Mouse (Mus musculus): Measurements from ENCODE around the gene Lrrd1.
A peak's percentile ranks its signal among the peaks of the same experiment; 100 is the strongest.
"Not testable (repeated sequence)": the region's sequence is repeated elsewhere in the genome, so short reads cannot be mapped to it uniquely, and the experiment has no call there.

Gene Lrrd1

GRCm38 (mm10) chr5:3845026-3845425 is at the start of gene Lrrd1:
Lrrd1 (plus strand) TSS chr5:3845173.
- DNase-seq (ENCODE audit: low spot score): peak; percentile 49

DNA sequence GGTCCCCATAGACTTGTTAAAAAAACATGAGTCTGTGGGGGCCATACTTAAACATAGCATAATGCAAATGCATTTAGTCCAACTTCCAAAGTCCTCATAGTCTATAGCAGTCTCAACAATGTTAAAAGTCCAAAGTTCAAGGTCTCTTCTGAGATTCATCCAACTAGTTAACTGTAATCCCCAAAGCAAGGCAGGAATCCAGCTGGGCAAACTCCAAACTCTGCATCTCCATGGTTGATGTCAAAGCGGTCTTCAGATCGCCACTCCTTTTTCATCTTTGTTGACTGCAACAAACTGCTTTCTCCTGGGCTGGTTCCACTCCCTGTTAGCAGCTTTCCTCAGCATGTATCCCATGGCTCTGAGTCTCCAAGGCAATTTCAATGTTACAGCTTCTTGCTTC is 47.9 kb upstream of the Lrrd1 start:
- DNase-seq (ENCODE audit: low spot score): not testable (repeated sequence)

- not testable (repeated sequence) for DNase-seq (ENCODE audit: low spot score)
Observed at GRCm38 (mm10) chr5:3798656-3799055, 46.3 kb upstream of the Lrrd1 start.

DNA sequence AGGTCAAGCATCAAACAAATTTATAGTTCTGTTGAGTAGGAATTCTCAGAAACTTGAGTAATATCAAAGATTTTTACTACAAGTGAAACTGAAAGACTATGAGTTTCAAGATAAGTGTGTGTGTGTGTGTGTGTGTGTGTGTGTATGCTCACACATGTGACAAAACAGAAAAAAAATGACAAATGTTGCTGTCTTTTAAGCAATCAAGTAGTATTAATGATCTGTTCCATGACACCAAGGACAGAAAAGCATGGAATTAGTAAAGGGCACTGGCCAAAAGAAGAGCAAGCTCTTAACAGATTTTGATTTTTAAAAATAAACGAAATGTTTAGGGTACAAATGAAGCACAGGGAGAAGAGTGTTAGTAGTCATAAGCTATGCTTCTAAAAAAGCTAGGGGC is 44.9 kb upstream of the Lrrd1 start:
- DNase-seq (ENCODE audit: low spot score): no peak

- DNase-seq (ENCODE audit: low spot score): no peak
Observed at GRCm38 (mm10) chr5:3800881-3801280, 44.1 kb upstream of the Lrrd1 start.

GRCm38 (mm10) chr5:3801672-3802432 is 43.1 kb upstream of the Lrrd1 start:
- no peak for DNase-seq (ENCODE audit: low spot score)

DNA sequence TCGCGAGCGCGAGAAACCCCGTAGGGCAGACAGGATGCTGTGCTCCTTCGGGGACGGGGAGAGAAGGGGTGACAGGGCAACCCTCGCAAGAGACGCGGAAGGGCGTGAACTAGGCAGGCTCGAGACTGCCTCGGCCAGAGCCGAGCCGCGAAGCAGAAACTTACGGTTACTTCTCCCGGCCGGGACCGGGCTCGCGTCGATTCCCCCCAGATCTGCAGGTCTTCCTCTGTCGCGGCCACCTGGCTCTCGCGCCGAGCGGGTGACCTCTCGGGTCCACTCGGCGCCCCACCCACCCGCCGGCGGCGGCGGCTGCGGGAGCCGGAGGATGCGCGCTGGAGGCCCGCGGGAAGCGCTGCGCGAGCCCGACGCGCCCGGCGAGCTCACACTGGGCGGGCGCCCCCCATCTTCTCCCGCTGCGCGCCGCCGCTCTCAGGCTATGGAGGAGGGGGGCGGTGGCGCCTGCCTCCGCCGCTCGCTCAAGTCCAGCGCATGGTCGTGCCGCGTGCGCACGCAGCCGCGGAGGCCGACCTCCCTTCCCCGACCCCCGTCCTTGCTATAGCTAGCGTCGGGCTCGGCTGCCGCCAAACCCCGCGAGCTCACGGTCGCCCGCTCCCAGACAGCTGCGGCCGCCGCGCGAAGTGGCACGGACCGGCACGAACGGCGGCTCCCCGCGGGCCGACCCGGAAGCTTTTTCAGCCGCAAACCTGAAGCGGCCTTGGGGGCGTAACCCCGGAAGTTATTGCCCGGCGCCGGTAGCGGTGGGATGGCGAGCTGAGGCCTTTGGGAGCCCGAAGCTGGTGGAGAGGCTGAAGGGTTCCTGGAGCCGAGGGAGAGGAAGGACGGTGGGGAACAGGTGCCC is 42.3 kb upstream of the Lrrd1 start, which contains the start of the genes Ankib1 and Krit1:
TSS of gene Ankib1 (minus strand) at position 493 of the 859 bp plus-strand sequence.
TSS of gene Krit1 (plus strand) at position 752 of the 859 bp plus-strand sequence.
- peak; percentile 91 for DNase-seq (ENCODE audit: low spot score)

DNA sequence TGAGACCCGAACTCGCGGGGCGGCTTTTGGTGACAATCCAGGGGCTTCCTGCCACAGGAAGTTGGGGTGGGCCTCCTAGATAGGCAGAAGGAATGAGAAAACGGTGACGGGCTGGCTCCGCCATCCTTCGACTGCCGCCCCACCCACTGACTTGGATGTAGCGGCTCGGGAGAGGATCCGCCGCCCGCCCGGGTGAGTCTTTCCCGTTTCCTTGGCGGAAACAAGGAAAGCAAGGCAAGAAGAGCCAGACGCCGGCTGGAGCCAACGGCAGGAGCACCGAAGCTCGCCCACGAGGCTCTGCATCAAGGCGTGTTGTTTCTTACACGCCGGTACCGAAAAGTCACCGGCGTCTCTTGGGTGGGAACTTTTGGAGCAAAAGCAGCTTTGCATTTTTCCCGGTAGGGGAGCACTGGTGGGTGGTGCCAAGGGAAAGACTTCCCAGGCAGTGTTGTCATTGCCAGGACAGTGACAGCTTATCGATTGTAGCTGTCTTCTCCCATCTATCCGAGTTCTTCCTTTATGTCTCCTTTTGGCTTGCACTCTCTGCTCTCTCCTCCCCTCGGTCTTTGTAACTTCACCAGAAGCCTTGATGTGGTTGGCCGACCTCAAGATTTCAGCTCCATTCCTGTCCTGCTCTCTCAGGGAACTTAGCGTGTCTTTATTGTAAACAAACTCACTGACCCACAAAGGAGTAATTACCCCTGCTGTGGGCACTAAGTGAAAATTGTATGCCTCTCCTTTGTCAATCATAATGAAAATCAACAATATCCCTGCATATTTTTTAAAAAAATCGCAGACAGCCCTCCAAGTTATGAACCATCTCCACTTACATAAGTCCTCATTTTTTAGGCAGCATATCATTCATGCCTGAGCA is 41.4 kb upstream of the Lrrd1 start:
- DNase-seq (ENCODE audit: low spot score): no peak

DNA sequence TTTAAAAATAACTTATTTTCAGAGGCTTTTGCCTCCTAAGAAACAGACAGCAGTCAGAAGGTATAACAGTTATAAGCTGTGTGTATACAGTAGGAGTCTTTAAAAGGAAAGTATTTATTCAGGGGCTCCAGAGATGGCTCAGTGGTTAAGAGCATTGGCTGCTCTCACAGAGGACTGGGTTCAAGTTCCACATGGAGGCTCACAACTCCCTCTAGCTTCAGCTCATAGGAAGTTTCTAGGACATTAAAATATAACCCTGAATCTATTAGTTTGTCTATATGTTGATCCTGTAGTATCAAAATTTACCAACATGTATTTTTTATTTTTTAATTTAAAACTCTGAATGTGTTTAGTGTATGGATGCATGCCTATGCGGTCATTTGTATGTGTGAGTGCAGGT is 36.5 kb upstream of the Lrrd1 start:
- DNase-seq (ENCODE audit: low spot score): no peak

DNA sequence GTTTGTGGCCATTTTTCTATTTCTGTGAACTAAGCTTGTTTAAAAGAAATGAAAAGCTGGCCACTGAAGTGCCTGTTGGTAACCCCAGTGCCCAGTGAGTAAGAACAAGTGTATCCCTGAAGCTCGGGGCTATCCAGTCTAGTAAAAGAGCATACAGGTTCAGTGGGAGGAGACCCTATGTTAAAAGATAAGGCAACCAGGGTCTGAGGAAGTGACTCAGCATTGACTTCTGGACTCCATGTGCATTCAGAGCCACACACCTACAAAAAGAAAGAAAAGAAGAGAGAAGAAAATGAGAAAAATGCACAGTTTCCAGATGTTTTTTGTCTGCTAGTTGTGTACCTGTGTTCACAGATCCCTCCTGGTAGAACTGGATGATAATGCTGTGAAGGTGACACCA is 10.9 kb upstream of the Lrrd1 start:
- no peak for DNase-seq (ENCODE audit: low spot score)

GRCm38 (mm10) chr5:3870161-3870560 is 25.2 kb downstream of the Lrrd1 start:
- no peak for DNase-seq (ENCODE audit: low spot score)

DNA sequence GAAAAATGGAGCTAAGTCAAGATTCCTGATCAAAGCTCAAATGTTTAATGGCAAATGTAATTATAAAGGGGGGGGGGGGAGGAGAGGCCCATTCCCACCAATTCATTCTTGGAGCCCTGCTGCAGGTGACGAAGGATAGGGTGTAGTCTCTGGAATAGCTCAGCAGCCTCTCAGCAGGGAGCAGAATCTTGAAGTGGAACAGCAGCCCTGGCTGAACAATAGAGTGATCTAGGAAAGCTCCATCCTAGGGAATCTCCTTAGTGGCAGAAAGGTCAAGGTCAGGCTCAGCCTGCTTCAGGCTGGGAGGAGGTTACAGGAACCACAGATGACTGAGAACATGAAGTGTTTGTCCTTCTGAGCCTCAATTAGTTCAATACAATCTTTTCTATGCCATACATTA is 27.4 kb downstream of the Lrrd1 start:
- no peak for DNase-seq (ENCODE audit: low spot score)

DNA sequence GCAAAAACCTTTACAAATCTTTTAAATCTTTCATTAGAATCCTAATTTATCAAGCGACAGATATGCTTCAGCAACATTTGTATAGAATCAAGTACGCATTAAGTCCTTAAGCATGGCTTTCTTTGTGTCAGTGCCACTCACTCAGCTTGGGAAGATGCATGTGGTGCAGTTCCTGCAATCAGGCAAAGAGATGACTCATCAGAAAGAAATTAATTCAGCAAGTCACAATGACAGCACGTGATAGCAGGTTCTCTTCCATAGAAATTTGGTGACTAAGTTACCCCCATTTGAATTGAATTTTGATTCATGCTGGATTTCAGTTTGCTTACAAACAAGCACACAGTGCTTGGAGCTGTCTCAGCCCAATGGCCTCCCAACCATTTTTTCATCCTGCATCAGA is 28.5 kb downstream of the Lrrd1 start:
- DNase-seq (ENCODE audit: low spot score): no peak

GRCm38 (mm10) chr5:3886862-3887261 is 41.9 kb downstream of the Lrrd1 start:
- not testable (repeated sequence) for DNase-seq (ENCODE audit: low spot score)

- DNase-seq (ENCODE audit: low spot score): no peak
Observed at GRCm38 (mm10) chr5:3889201-3889600, 44.2 kb downstream of the Lrrd1 start.

DNA sequence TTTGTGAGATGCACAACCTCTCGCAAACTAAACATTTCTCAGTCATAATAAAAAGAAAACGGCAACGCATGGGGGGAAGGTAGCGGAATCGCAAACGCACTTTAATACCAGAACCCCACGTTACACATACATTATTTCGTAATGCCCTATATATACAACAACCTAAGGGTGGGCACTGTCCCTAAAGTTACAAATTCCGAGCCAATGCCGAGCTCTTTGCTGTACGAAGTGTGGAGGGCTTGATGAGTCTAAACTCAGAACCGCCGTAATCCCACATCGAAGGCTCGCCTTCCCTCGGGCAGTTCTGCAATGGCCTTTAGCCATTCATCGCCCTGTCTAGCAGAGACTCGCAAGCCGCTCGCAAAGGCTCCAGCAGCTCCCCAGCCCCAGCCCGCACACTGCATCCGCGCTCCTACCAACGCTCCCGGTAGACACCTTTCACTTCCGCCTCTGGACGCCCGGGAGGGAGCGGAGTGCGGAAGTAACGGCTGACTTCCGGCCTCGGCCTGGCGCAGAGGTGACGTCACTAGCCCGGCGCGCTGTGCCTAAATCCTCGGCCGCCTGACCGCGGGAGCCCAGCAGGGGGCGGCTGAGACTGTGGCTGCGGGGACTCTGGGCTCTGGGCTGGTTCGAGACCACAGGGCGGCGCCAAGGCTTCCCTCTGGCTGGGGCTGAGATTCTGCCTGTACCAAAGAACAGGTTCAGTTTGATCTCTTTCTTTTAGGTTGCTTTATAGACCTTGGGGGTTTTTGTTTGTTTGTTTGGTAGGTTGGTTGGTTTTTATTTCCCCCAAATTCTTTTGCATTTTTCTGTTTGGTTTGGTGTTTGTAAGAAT is 48.7 kb downstream of the Lrrd1 start, which contains the start of gene Mterf1a:
TSS of gene Mterf1a (minus strand) at position 475 of the 835 bp plus-strand sequence.
- DNase-seq (ENCODE audit: low spot score): not testable (repeated sequence)

DNA sequence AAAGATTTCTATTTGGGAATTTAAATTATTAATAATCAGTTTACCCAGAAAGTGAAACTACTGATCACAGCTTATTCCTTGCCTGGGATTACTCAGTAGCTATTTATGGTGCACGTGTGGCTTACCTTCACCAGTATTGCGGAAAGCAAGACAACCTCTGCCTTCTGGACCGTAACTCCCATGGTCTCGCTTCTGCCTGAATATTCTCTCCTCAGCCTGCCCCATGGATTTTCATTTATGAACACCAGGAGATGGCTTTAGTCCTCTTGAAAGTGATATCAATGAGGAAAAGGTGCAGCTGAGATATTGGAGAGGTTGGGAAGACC is 49.3 kb downstream of the Lrrd1 start:
- DNase-seq (ENCODE audit: low spot score): not testable (repeated sequence)

DNA sequence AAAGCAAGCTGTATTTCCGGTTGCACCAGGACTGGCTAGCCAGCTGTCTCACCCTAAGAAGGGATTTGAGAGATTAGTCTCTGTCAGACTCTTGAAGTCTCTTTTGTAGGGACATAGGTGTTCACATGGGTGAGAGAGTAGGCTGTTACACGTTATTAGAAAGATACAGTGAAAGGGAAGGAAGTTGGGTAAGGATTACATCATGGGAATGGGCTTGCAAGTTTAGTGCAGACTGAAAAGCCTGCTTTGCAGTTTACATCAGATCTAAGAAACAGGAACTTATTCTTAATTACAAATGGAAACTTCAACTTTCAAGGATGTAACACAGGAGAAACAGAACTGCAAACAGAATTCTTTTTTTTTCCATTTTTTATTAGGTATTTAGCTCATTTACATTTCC is 60.5 kb downstream of the Lrrd1 start:
- no peak for DNase-seq (ENCODE audit: low spot score)
